Mouse (Mus musculus) CD4-positive helper T cell, adult 2 months (primary cell): Measurements from ENCODE around the gene Gm8362.
A peak's percentile ranks its signal among the peaks of the same experiment; 100 is the strongest.
"Not testable (repeated sequence)": the region's sequence is repeated elsewhere in the genome, so short reads cannot be mapped to it uniquely, and the experiment has no call there.

ENCODE experiments used
- DNase-seq: peaks from one replicate; pipeline ENCODE4 v3.0.0-alpha.2; 2012; ENCODE audit warnings: low read depth, missing footprints, low spot score

Gene Gm8362

DNA sequence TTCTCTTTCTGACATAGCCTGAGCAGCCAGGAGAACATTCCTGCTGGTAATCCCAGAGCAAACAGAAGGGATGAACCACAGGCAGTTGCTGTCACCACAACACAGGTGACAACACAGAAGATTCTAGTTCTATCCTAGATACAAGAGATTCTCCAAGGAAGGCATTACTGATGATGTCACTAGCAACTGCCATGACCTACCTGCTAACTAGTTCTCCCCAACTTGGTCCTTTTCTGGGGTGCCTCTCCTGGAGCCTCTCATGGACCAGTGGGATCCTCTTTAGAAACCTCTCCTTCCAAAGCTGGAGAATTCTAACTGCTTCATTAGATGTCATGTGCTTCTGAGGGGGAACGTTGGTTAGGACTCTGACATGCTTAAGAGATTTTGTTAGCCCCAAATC is at the start of gene Gm8362:
TSS of gene Gm8362 (minus strand) at position 101 of the 400 bp plus-strand sequence.
- not testable (repeated sequence) for DNase-seq

- DNase-seq: not testable (repeated sequence)
Measured at GRCm38 (mm10) chr14:6823297-6823696, 49.1 kb upstream of the Gm8362 start.

DNA sequence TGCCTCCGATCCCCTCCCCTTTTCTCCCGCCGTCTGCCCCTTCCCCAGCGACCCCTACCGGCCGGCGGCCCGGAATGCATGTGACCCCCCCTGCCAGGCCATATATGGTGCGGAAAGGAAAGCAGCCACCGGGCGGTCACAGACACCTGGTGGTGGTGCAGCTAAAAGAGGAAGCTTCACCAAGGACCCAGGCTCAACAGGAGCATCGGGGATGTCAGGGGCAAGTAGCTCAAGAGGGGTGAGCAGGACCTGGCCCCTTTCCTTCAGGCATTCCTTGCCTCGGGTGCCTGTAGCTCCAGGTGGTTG is 17.0 kb downstream of the Gm8362 start:
- DNase-seq: not testable (repeated sequence)

GRCm38 (mm10) chr14:6756384-6757230 is 17.6 kb downstream of the Gm8362 start:
- DNase-seq: peak; percentile 32

DNA sequence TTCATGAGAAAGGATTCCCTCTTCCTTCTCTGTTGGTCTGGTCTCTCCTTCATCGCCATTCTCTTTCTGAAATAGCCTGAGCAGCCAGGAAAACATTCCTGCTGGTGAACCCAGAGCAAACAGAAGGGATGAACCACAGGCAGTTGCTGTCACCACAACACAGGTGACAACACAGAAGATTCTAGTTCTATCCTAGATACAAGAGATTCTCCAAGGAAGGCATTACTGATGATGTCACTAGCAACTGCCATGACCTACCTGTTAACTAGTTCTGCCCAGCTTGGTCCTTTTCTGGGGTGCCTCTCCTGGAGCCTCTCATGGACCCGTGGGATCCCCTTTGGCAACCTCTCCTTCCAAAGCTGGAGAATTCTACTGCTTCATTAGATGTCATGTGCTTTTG is 32.0 kb downstream of the Gm8362 start, which contains the start of gene Gm3636:
TSS of gene Gm3636 (minus strand) at position 101 of the 400 bp plus-strand sequence.
- not testable (repeated sequence) for DNase-seq

DNA sequence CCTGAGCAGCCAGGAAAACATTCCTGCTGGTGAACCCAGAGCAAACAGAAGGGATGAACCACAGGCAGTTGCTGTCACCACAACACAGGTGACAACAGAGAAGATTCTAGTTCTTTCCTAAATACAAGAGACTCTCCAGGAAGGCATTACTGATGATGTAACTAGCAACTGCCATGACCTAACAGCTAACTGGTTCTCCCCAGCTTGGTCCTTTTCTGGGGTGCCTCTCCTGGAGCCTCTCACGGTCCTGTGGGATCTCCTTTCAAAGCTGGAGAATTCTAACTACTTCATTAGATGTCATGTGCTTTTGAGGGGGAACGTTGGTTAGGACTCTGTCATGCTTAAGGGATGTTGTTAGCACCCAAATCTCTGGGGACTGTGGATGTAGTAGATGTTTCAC is 54.1 kb downstream of the Gm8362 start, which contains the start of gene Gm8050:
TSS of gene Gm8050 (minus strand) at position 101 of the 400 bp plus-strand sequence.
- DNase-seq: not testable (repeated sequence)
